26 mouse cellular contexts compared by ENCODE assay signal in genomic region chr10:7483650-7484049, GRCm38 (mm10).
"Had no signal": no experiment of that assay in that cellular context is flagged by ENCODE, and none has a peak within 500 bp of the region (broad histone marks: within the 10 kb centered on the region; RNA-seq: fewer than 3 reads in every experiment).

No protein-coding gene starts in this region.

- H3K36me3 ChIP-seq: heart, embryonic 13.5 days; heart, embryonic 15.5 days; hindbrain, embryonic 13.5 days; hindbrain, embryonic 15.5 days; kidney, embryonic 15.5 days; limb, embryonic 13.5 days; limb, embryonic 15.5 days; liver, embryonic 12.5 days had no signal

- DNase-seq: gastrocnemius, postnatal 14 days; gastrocnemius, postnatal 36 days; heart, adult 11 months; heart, adult 2 months; heart, postnatal 14 days; heart, postnatal 36 days; kidney, adult 11 months; kidney, adult 2 months; kidney, adult 9 months; kidney, postnatal 14 days; kidney, postnatal 36 days; layer of hippocampus, adult 9-11 months; layer of hippocampus, postnatal 36 days; left cerebral cortex, postnatal 4 days had no signal

- H3K4me3 ChIP-seq: heart, adult 2 months; heart, embryonic 13.5 days; heart, embryonic 15.5 days; hindbrain, embryonic 13.5 days; hindbrain, embryonic 15.5 days; kidney, embryonic 15.5 days; limb, embryonic 13.5 days; limb, embryonic 15.5 days; liver, embryonic 12.5 days had no signal

- ATAC-seq: hindbrain, postnatal 0 days; intestine, embryonic 16.5 days; liver, embryonic 12.5 days had no signal

- H3K27ac ChIP-seq: heart, adult 2 months; heart, embryonic 13.5 days; heart, embryonic 15.5 days; hindbrain, embryonic 13.5 days; hindbrain, embryonic 15.5 days; hindbrain, postnatal 0 days; kidney, embryonic 15.5 days; kidney, postnatal 0 days; limb, embryonic 13.5 days; limb, embryonic 15.5 days; liver, embryonic 12.5 days; liver, embryonic 14.5 days had no signal

- H3K27me3 ChIP-seq: heart, embryonic 13.5 days; heart, embryonic 15.5 days; hindbrain, embryonic 13.5 days; hindbrain, embryonic 15.5 days; kidney, embryonic 15.5 days; limb, embryonic 13.5 days; limb, embryonic 15.5 days; liver, embryonic 12.5 days had no signal

- H3K4me1 ChIP-seq: heart, embryonic 13.5 days; heart, embryonic 15.5 days; hindbrain, embryonic 13.5 days; hindbrain, embryonic 15.5 days; kidney, embryonic 15.5 days; limb, embryonic 13.5 days; limb, embryonic 15.5 days; liver, embryonic 12.5 days had no signal
